Mouse (Mus musculus) E14TG2a.4 (cell line): ENCODE data around the gene Gm20517.
A peak's percentile ranks its signal among the peaks of the same experiment; 100 is the strongest.

Source experiments
- CTCF ChIP-seq: conservative IDR thresholded peaks from 2 replicates; pipeline ENCODE4 v1.5.1; 2014; ENCODE audit warnings: low read length
- POU5F1 ChIP-seq: IDR thresholded peaks from 2 replicates; pipeline ENCODE4 v1.6.1; 2014; ENCODE audit warnings: low read length, borderline replicate concordance

GRCm38 (mm10) chr17:47642992-47643391 lies 31.6 kb downstream of the Gm20517 start:
- TF ChIP-seq CTCF (peak; percentile 36), POU5F1 (no peak)
